Mouse (Mus musculus) lung, postnatal 0 days (tissue): ENCODE results near the gene Sh3pxd2a. TPM values are rescaled to one million over a fixed set of nuclear protein-coding genes. Genes with fewer than 3 reads are reported as not detected.

Experiments
- ATAC-seq: fragments of 200-750 bp; cut with Nextera tagmentation; 2 replicates; pipeline ENCODE4 v1.8.0; 2017; ENCODE audit warnings: moderate library complexity
- DNase-seq: peaks from one replicate; pipeline ENCODE4 v3.0.0-alpha.2; 2016; ENCODE audit warnings: low spot score
- H3K27ac ChIP-seq: fragments of 300-500 bp; sonication (generic); 2 replicates; pipeline ENCODE4 v1.5.1; 2014; ENCODE audit warnings: antibody characterized with exemption, mild to moderate bottlenecking, low read length, mixed read lengths
- H3K27me3 ChIP-seq: fragments of 300-500 bp; sonication (generic); replicated peaks from 2 replicates; pipeline ENCODE4 v1.6.1; 2014; ENCODE audit warnings: low read length, mixed read lengths; ENCODE audit not compliant: insufficient read depth
- H3K36me3 ChIP-seq: fragments of 300-500 bp; sonication (generic); 2 replicates; pipeline ENCODE4 v1.6.1; 2014; ENCODE audit warnings: low read length, mixed read lengths; ENCODE audit not compliant: insufficient read depth
- H3K4me1 ChIP-seq: fragments of 300-500 bp; sonication (generic); 2 replicates; pipeline ENCODE4 v1.6.1; 2014; ENCODE audit warnings: antibody characterized with exemption, low read depth, low read length, mixed read lengths; ENCODE audit not compliant: insufficient read depth
- H3K4me2 ChIP-seq: fragments of 300-500 bp; sonication (generic); replicated peaks from 2 replicates; pipeline ENCODE4 v1.6.1; 2014; ENCODE audit warnings: low read depth, mild to moderate bottlenecking, low read length, moderate library complexity, mixed read lengths
- H3K4me3 ChIP-seq: fragments of 300-500 bp; sonication (generic); 2 replicates; pipeline ENCODE4 v1.5.1; 2014; ENCODE audit warnings: low read depth, low read length
- H3K9ac ChIP-seq: fragments of 300-500 bp; sonication (generic); replicated peaks from 2 replicates; pipeline ENCODE4 v1.6.1; 2014; ENCODE audit warnings: low read depth, mild to moderate bottlenecking
- H3K9me3 ChIP-seq: fragments of 300-500 bp; sonication (generic); 2 replicates; pipeline ENCODE4 v1.6.1; 2016; ENCODE audit warnings: low read length, mixed read lengths
- CTCF ChIP-seq: IDR thresholded peaks from 2 replicates; pipeline ENCODE4 v1.5.1; 2016; ENCODE audit warnings: antibody characterized with exemption, mild to moderate bottlenecking
- EP300 ChIP-seq: IDR thresholded peaks from 2 replicates; pipeline ENCODE4 v1.6.1; 2016; ENCODE audit warnings: antibody characterized with exemption, mild to moderate bottlenecking, control low read depth
- WGBS: fragments of 180-500 bp; shearing (Covaris S2); extraction: QIAGEN DNeasy Blood & Tissue Kit; methylation state at CpG from one replicate; pipeline ENCODE4 v1.1.7; 2014; 5-methylcytosine and 5-hydroxymethylcytosine counted together
- polyA plus RNA-seq: library from polyadenylated mRNA; unstranded; fragments of >200 nt; fragmentation: Nextera tagmentation; extraction: Ambion mirVana; gene quantifications from 2 replicates; pipeline ENCODE4 v1.2.1, GENCODE M21; 2015

Gene Sh3pxd2a
- polyA plus RNA-seq, 1 experiment from 2014 or later, result 5.6 TPM

DNA sequence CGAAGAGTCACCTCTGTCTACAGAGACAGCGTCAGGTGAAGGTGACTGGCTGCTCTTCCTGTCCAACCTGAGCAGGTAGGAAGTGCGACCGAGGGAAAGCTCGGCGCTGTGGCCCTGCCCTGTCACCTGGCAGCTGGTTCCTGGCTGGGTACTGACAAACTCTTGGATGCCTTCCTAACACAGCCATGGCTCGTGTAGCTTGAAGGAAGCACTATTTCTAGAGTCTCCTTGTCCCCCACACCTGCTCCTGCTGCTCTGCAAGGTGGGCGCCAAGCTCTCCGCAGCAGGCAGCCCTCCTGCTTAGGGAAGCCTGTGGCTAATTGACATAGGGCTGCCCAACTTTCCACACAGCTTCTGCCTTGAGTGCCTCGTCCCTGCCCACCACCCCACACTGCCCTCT is 158.8 kb downstream of the Sh3pxd2a start:
- H3K9me3 ChIP-seq, result no peaks in the 10 kb centered on the region
- WGBS, result 71% methylated on average over 10 of the region's 10 CpGs
- TF ChIP-seq CTCF (no peak), EP300 (no peak)
- DNase-seq (no peak), ATAC-seq (no peak)
- H3K27me3 ChIP-seq, result no peaks in the 10 kb centered on the region
- H3K4me1 ChIP-seq, result peaks cover 32% of the 10 kb centered on the region
- H3K27ac ChIP-seq, result no peak overlapping the region
- H3K4me3 ChIP-seq, result no peak overlapping the region
- H3K36me3 ChIP-seq, result no peaks in the 10 kb centered on the region
- H3K4me2 ChIP-seq, result no peak overlapping the region
- no peak overlapping the region for H3K9ac ChIP-seq

DNA sequence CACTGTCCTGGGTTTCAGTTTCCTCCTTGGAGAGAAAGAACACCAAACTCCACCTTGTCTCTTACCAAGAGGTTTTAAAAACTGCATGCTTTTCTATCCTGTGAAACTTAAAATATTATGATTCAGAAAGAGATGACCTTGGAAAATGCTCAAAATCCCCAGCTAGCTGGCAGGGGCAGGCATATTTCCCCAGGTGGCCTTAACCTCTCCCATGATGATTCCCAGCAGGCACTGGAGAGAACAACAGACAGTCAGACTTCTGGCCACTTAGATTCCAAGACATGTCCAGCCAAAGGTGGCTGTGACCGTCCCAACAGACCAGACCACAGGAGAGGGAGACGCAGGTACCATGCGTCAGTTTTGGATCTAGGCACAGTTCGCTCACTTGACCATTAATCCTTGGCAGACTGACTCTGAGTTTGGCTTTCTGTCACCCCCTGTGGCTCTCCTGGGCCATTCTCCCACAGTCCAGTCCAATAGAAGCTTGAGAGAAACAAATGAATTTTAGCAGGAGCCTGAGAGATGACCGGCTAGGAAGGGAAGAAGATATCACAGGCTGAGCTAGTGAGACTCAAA is 159.9 kb downstream of the Sh3pxd2a start:
- TF ChIP-seq EP300 (no peak), CTCF (no peak)
- Histone ChIP-seq H3K36me3 (0 out of 2 replicates have a peak, but pooled peaks cover 4% of the 10 kb centered on the region), H3K27ac (no peak overlapping the region), H3K27me3 (no peaks in the 10 kb centered on the region), H3K4me3 (no peak overlapping the region), H3K9me3 (no peaks in the 10 kb centered on the region), H3K9ac (no peak overlapping the region), H3K4me1 (peaks cover 32% of the 10 kb centered on the region), H3K4me2 (no peak overlapping the region)
- no peak for DNase-seq
- WGBS, result 82% methylated on average over 5 of the region's 5 CpGs
- ATAC-seq, result no peak

DNA sequence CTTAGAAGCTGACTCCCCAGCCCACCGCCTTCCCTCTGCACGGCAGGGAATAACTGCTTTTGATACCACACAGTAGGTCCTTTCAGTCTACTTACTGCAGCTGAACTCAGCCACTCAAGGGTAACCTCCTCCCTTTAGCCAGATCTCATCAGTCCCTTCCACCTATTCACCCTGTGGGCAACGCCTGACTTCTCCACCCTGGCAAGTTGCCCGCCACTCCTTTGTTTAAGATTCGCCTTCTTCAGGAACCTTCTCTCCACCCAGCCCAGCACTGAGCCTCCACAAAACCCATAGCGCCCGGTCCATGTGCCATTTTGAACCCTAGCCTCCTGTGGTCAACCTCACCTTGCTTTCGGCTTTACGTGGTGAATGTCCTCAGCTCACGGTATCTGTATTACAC is 161.1 kb downstream of the Sh3pxd2a start:
- Histone ChIP-seq H3K4me2 (no peak overlapping the region), H3K27me3 (no peaks in the 10 kb centered on the region), H3K36me3 (0 out of 2 replicates have a peak, but pooled peaks cover 4% of the 10 kb centered on the region), H3K4me3 (no peak overlapping the region), H3K9me3 (no peaks in the 10 kb centered on the region), H3K9ac (no peak overlapping the region), H3K27ac (peak overlapping the region; percentile 78; the same call in 1 of the 2 replicates), H3K4me1 (peaks cover 32% of the 10 kb centered on the region)
- WGBS, result 65% methylated on average over 10 of the region's 10 CpGs
- peak; percentile 13 for ATAC-seq
- peak; percentile 64 for DNase-seq
- TF ChIP-seq CTCF (no peak), EP300 (no peak)

DNA sequence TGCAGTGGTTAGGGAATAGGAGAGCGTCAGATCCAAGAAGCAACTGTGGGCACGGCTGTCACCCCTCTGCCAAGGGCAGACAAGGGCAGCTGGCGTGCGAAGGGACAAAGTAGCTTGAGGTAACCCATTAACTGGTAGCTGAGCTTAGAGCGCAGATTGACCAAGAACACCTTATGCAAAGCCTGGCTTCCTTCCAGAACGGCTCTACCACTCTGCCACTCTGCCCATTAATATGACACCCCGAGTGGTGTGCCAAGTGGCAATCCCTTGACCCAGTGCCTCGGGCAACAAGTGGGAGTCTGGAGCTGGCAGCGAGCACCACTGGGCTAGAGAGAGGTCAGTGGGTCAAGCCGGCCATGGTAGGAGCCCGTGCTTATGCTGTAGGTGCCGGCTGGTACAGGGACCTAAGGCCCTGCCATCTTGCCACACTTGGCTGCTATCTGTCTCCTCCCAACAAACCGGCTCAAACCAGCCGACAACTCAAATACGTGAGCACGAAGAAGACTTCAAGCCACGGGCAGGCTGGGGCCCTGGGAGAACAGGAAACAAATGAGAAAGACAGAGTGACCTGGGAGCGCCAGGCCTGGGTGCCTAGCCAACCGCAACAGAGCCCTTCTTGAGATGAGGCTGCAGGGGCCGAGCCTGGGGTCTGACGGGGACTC is 161.9 kb downstream of the Sh3pxd2a start:
- H3K9me3 ChIP-seq, result no peaks in the 10 kb centered on the region
- no peak overlapping the region for H3K9ac ChIP-seq
- H3K36me3 ChIP-seq, result 0 out of 2 replicates have a peak, but pooled peaks cover 4% of the 10 kb centered on the region
- peak; percentile 83 for DNase-seq
- 31% methylated on average over 21 of the region's 21 CpGs for WGBS
- no peak for TF ChIP-seq CTCF
- no peak for TF ChIP-seq EP300
- peak overlapping the region; percentile 78 for H3K27ac ChIP-seq
- H3K4me2 ChIP-seq, result no peak overlapping the region
- no peaks in the 10 kb centered on the region for H3K27me3 ChIP-seq
- ATAC-seq, result peak; percentile 49
- H3K4me3 ChIP-seq, result no peak overlapping the region
- H3K4me1 ChIP-seq, result peaks cover 32% of the 10 kb centered on the region

DNA sequence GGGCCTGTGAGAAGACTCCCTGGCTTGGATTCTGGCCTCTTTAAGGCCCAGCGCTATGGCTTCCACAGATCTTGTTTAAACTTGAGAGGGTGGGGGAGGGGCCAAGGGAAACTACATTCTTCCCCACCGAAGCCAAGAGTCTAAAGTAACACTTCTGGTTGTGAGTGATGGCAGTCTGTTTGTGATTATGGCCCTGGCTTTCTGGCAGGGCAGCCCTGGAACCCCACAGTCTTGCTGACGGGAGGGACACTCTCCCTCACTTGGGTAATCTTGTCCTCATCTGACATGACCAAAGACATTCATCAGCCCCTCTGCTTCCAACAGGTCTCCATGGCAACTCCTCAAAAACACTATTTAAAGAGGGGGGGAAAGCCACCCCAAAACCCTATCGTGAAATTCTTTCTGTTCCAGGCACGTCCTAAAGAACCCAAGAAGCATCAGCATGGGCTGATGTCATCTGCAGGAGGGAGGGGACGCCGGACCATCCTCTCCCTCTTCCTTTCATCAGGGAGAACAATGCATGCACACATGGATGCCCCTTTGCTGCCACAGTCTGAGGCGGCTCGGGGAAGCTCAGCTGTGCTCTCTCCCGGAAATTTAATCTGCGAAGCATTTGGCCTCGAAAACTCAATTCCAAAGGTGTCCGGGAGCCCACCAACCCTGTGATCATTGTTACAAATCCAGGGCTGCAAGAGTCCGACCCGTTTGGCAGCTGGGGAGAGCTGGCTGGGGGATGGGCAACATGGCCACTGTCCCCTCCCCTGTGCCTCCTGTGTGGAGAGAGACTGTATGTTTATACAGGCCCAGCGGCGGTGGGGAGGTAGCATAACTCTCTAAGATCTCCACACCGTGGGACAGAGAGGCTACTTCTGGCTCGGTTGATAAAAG is 162.7 kb downstream of the Sh3pxd2a start:
- Histone ChIP-seq H3K9me3 (no peaks in the 10 kb centered on the region), H3K4me1 (peaks cover 32% of the 10 kb centered on the region), H3K27me3 (no peaks in the 10 kb centered on the region), H3K36me3 (0 out of 2 replicates have a peak, but pooled peaks cover 4% of the 10 kb centered on the region), H3K4me3 (no peak overlapping the region), H3K4me2 (no peak overlapping the region), H3K27ac (peak overlapping the region; percentile 78), H3K9ac (no peak overlapping the region)
- ATAC-seq (peak; percentile 70), DNase-seq (peak; percentile 90)
- TF ChIP-seq EP300 (no peak; the same call in 1 of the 2 replicates), CTCF (no peak)
- 9% methylated on average over 19 of the region's 19 CpGs for WGBS

DNA sequence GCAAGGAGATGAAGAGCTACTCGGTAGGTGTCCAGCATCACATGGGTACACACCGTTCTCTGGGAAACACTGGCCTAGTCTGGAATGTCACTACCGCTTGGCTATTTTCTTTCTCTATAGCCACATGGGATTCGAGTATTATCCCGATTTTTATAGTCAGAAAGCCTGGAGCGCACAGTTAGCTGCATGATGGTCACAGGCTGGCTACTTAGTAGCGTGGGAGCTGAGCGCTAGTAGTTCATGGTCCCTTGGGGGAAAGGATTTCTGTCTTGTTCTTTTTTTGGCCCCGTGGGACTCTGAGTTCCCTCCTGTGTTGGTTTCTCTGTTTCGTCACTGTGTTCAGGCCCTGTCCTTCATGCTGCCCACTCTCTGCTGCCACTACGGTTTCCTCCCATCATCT is 166.1 kb downstream of the Sh3pxd2a start:
- DNase-seq, result no peak
- TF ChIP-seq EP300, result no peak
- TF ChIP-seq CTCF, result no peak
- Histone ChIP-seq H3K27me3 (no peaks in the 10 kb centered on the region), H3K4me1 (peaks cover 24% of the 10 kb centered on the region), H3K27ac (no peak overlapping the region), H3K4me2 (no peak overlapping the region), H3K36me3 (0 out of 2 replicates have a peak, but pooled peaks cover 4% of the 10 kb centered on the region), H3K9me3 (no peaks in the 10 kb centered on the region), H3K9ac (no peak overlapping the region), H3K4me3 (no peak overlapping the region)
- WGBS, result 78% methylated on average over 11 of the region's 11 CpGs
- no peak for ATAC-seq
